Mouse (Mus musculus): ENCODE results near the gene Gm5148. TPM values are rescaled to one million over a fixed set of nuclear protein-coding genes. Genes with fewer than 3 reads are reported as not detected.

Gm5148 gene
- polyA plus RNA-seq, 1 experiment from 2014 or later: 3.6 TPM

- Histone ChIP-seq H3K4me2 (ENCODE audit: low read depth, low read length, severe bottlenecking) (no peak overlapping the region), H3K9me3 (ENCODE audit: control insufficient read depth, low read length) (no peaks in the 10 kb centered on the region), H3K4me1 (replicated peaks; ENCODE audit: control insufficient read depth, insufficient read depth, low read length) (no peaks in the 10 kb centered on the region), H3K27me3 (ENCODE audit: control insufficient read depth, insufficient read depth, low read length) (no peaks in the 10 kb centered on the region), H3K27ac (ENCODE audit: low read depth, low read length) (no peak overlapping the region), H3K36me3 (ENCODE audit: control insufficient read depth, insufficient read depth, low read length) (no peaks in the 10 kb centered on the region), H3K9ac (ENCODE audit: low read length) (no peak overlapping the region), H3K4me3 (ENCODE audit: low read depth, low read length) (no peak overlapping the region)
- 89% methylated on average over 16 of the region's 16 CpGs for WGBS
- DNase-seq (ENCODE audit: low spot score) (no peak), ATAC-seq (replicated peaks; ENCODE audit: low FRiP score) (no peak)
These were observed 23.9 kb upstream of the Gm5148 start for GRCm38 (mm10) chr3:37748002-37748733.

GRCm38 (mm10) chr3:37747258-37748001 lies 23.1 kb upstream of the Gm5148 start:
- DNase-seq (ENCODE audit: low spot score) (no peak), ATAC-seq (replicated peaks; ENCODE audit: low FRiP score) (no peak)
- no peak overlapping the region for H3K4me3 ChIP-seq (ENCODE audit: low read depth, low read length)
- H3K36me3 ChIP-seq (ENCODE audit: control insufficient read depth, insufficient read depth, low read length): no peaks in the 10 kb centered on the region
- 88% methylated on average over 9 of the region's 9 CpGs for WGBS
- H3K4me1 ChIP-seq (replicated peaks; ENCODE audit: control insufficient read depth, insufficient read depth, low read length): no peaks in the 10 kb centered on the region
- no peak overlapping the region for H3K4me2 ChIP-seq (ENCODE audit: low read depth, low read length, severe bottlenecking)
- H3K9ac ChIP-seq (ENCODE audit: low read length): no peak overlapping the region
- H3K27me3 ChIP-seq (ENCODE audit: control insufficient read depth, insufficient read depth, low read length): no peaks in the 10 kb centered on the region
- no peaks in the 10 kb centered on the region for H3K9me3 ChIP-seq (ENCODE audit: control insufficient read depth, low read length)
- H3K27ac ChIP-seq (ENCODE audit: low read depth, low read length): no peak overlapping the region

GRCm38 (mm10) chr3:37744050-37744449 lies 19.8 kb upstream of the Gm5148 start:
- Histone ChIP-seq H3K9me3 (ENCODE audit: control insufficient read depth, low read length) (no peaks in the 10 kb centered on the region), H3K27me3 (ENCODE audit: control insufficient read depth, insufficient read depth, low read length) (no peaks in the 10 kb centered on the region), H3K36me3 (ENCODE audit: control insufficient read depth, insufficient read depth, low read length) (no peaks in the 10 kb centered on the region), H3K4me2 (ENCODE audit: low read depth, low read length, severe bottlenecking) (no peak overlapping the region), H3K9ac (ENCODE audit: low read length) (no peak overlapping the region), H3K4me1 (replicated peaks; ENCODE audit: control insufficient read depth, insufficient read depth, low read length) (no peaks in the 10 kb centered on the region), H3K27ac (ENCODE audit: low read depth, low read length) (no peak overlapping the region), H3K4me3 (ENCODE audit: low read depth, low read length) (no peak overlapping the region)
- DNase-seq (ENCODE audit: low spot score) (no peak), ATAC-seq (replicated peaks; ENCODE audit: low FRiP score) (no peak)
- WGBS: 91% methylated on average over 2 of the region's 2 CpGs

- no peaks in the 10 kb centered on the region for H3K4me1 ChIP-seq (replicated peaks; ENCODE audit: control insufficient read depth, insufficient read depth, low read length)
- no peaks in the 10 kb centered on the region for H3K27me3 ChIP-seq (ENCODE audit: control insufficient read depth, insufficient read depth, low read length)
- H3K36me3 ChIP-seq (ENCODE audit: control insufficient read depth, insufficient read depth, low read length): no peaks in the 10 kb centered on the region
- no peak overlapping the region for H3K9ac ChIP-seq (ENCODE audit: low read length)
- H3K4me3 ChIP-seq (ENCODE audit: low read depth, low read length): no peak overlapping the region
- DNase-seq (ENCODE audit: low spot score) (no peak), ATAC-seq (replicated peaks; ENCODE audit: low FRiP score) (no peak)
- H3K4me2 ChIP-seq (ENCODE audit: low read depth, low read length, severe bottlenecking): no peak overlapping the region
- no peak overlapping the region for H3K27ac ChIP-seq (ENCODE audit: low read depth, low read length)
- 89% methylated on average over 7 of the region's 7 CpGs for WGBS
- H3K9me3 ChIP-seq (ENCODE audit: control insufficient read depth, low read length): no peaks in the 10 kb centered on the region
These were observed 15.7 kb upstream of the Gm5148 start for GRCm38 (mm10) chr3:37739996-37740395.

- H3K27ac ChIP-seq (ENCODE audit: low read depth, low read length): no peak overlapping the region
- DNase-seq (ENCODE audit: low spot score): no peak
- no peaks in the 10 kb centered on the region for H3K36me3 ChIP-seq (ENCODE audit: control insufficient read depth, insufficient read depth, low read length)
- H3K9me3 ChIP-seq (ENCODE audit: control insufficient read depth, low read length): no peaks in the 10 kb centered on the region
- no peaks in the 10 kb centered on the region for H3K4me1 ChIP-seq (replicated peaks; ENCODE audit: control insufficient read depth, insufficient read depth, low read length)
- H3K27me3 ChIP-seq (ENCODE audit: control insufficient read depth, insufficient read depth, low read length): no peaks in the 10 kb centered on the region
- H3K4me3 ChIP-seq (ENCODE audit: low read depth, low read length): no peak overlapping the region
- H3K9ac ChIP-seq (ENCODE audit: low read length): no peak overlapping the region
- 88% methylated on average over 17 of the region's 17 CpGs for WGBS
- H3K4me2 ChIP-seq (ENCODE audit: low read depth, low read length, severe bottlenecking): no peak overlapping the region
- ATAC-seq (replicated peaks; ENCODE audit: low FRiP score): no peak
These were observed 14.1 kb upstream of the Gm5148 start for GRCm38 (mm10) chr3:37738171-37738950.

GRCm38 (mm10) chr3:37737407-37737806 lies 13.1 kb upstream of the Gm5148 start:
- H3K27me3 ChIP-seq (ENCODE audit: control insufficient read depth, insufficient read depth, low read length): no peaks in the 10 kb centered on the region
- H3K27ac ChIP-seq (ENCODE audit: low read depth, low read length): no peak overlapping the region
- H3K36me3 ChIP-seq (ENCODE audit: control insufficient read depth, insufficient read depth, low read length): no peaks in the 10 kb centered on the region
- no peak overlapping the region for H3K9ac ChIP-seq (ENCODE audit: low read length)
- no peak overlapping the region for H3K4me3 ChIP-seq (ENCODE audit: low read depth, low read length)
- DNase-seq (ENCODE audit: low spot score) (no peak), ATAC-seq (replicated peaks; ENCODE audit: low FRiP score) (no peak)
- no peaks in the 10 kb centered on the region for H3K4me1 ChIP-seq (replicated peaks; ENCODE audit: control insufficient read depth, insufficient read depth, low read length)
- H3K4me2 ChIP-seq (ENCODE audit: low read depth, low read length, severe bottlenecking): no peak overlapping the region
- no peaks in the 10 kb centered on the region for H3K9me3 ChIP-seq (ENCODE audit: control insufficient read depth, low read length)
- WGBS: 69% methylated on average over 6 of the region's 6 CpGs

- ATAC-seq (replicated peaks; ENCODE audit: low FRiP score): no peak
- Histone ChIP-seq H3K4me2 (ENCODE audit: low read depth, low read length, severe bottlenecking) (no peak overlapping the region), H3K4me1 (replicated peaks; ENCODE audit: control insufficient read depth, insufficient read depth, low read length) (no peaks in the 10 kb centered on the region), H3K36me3 (ENCODE audit: control insufficient read depth, insufficient read depth, low read length) (no peaks in the 10 kb centered on the region), H3K9me3 (ENCODE audit: control insufficient read depth, low read length) (no peaks in the 10 kb centered on the region), H3K27me3 (ENCODE audit: control insufficient read depth, insufficient read depth, low read length) (no peaks in the 10 kb centered on the region), H3K4me3 (ENCODE audit: low read depth, low read length) (no peak overlapping the region), H3K9ac (ENCODE audit: low read length) (no peak overlapping the region), H3K27ac (ENCODE audit: low read depth, low read length) (no peak overlapping the region)
- 78% methylated on average over 6 of the region's 6 CpGs for WGBS
- no peak for DNase-seq (ENCODE audit: low spot score)
These were observed 10.9 kb upstream of the Gm5148 start for GRCm38 (mm10) chr3:37735166-37735565.

- 70% methylated on average over 4 of the region's 4 CpGs for WGBS
- DNase-seq (ENCODE audit: low spot score) (no peak), ATAC-seq (replicated peaks; ENCODE audit: low FRiP score) (no peak)
- Histone ChIP-seq H3K4me2 (ENCODE audit: low read depth, low read length, severe bottlenecking) (no peak overlapping the region), H3K9me3 (ENCODE audit: control insufficient read depth, low read length) (no peaks in the 10 kb centered on the region), H3K9ac (ENCODE audit: low read length) (no peak overlapping the region), H3K4me1 (replicated peaks; ENCODE audit: control insufficient read depth, insufficient read depth, low read length) (no peaks in the 10 kb centered on the region), H3K27ac (ENCODE audit: low read depth, low read length) (no peak overlapping the region), H3K36me3 (ENCODE audit: control insufficient read depth, insufficient read depth, low read length) (no peaks in the 10 kb centered on the region), H3K4me3 (ENCODE audit: low read depth, low read length) (no peak overlapping the region), H3K27me3 (ENCODE audit: control insufficient read depth, insufficient read depth, low read length) (no peaks in the 10 kb centered on the region)
These were observed 4.9 kb upstream of the Gm5148 start for GRCm38 (mm10) chr3:37729142-37729541.
